Mouse (Mus musculus): ENCODE data around the gene Tbk1. TPM values are rescaled to one million over a fixed set of nuclear protein-coding genes. Genes with fewer than 3 reads are reported as not detected.

Gene Tbk1
- total RNA-seq, 2 experiments from 2014 or later: 44.3 to 53.2 TPM

- DNase-seq (ENCODE audit: low spot score in 2 of 2): peak in 1 of 2 experiments; percentile 54
Measured at GRCm38 (mm10) chr10:121504973-121505911, 81.3 kb downstream of the Tbk1 start.

GRCm38 (mm10) chr10:121501160-121501559, 85.4 kb downstream of the Tbk1 start:
- DNase-seq (ENCODE audit: low spot score in 2 of 2): no peak

GRCm38 (mm10) chr10:121500034-121500433, 86.6 kb downstream of the Tbk1 start:
- no peak for DNase-seq (ENCODE audit: low spot score in 2 of 2)

GRCm38 (mm10) chr10:121499063-121499462, 87.5 kb downstream of the Tbk1 start:
- no peak for DNase-seq (ENCODE audit: low spot score in 2 of 2)

- no peak for DNase-seq (ENCODE audit: low spot score in 2 of 2)
Measured at GRCm38 (mm10) chr10:121498481-121498904, 88.1 kb downstream of the Tbk1 start.

DNA sequence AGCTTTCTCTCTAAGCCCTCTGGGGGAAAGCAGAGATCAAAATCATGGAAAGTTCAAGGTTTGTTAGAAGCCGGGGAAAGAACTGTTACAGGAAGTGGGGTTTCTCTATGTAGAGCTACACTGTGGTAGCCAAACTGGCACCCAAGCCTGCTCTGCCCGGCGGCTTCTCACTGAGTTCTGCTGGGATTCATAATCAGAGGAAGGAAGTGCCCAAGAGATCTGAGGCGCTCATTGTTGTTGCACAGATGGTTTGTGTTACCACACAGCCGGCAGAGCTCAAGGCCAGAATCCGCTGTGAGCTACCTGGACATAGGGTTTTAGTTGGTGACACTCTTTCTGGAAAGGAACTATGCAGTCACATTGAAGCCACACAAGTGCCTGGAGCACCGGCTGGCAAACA, 88.6 kb downstream of the Tbk1 start:
- DNase-seq (ENCODE audit: low spot score in 2 of 2): no peak

DNA sequence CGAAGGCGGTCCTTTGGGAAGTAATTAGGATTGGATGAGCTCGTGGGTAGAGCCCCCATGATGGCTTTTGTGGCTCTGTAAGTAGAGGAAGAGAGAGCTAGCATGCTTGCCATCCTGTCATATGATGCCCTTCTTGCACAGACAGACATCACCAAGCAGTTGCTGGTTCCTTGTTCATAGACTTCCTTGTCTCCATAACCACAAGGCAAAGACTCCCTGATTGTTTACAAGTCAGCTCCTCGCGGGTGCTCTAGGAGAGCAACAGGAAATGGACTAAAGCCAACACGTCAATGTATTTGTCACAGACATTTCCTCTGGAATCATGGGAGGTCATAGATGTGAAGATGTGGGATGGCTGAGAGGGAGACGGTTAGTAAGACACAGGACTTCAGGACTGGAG, 90.0 kb downstream of the Tbk1 start:
- no peak for DNase-seq (ENCODE audit: low spot score in 2 of 2)

Small RNAs within 50 kb of the gene (microRNA-seq; reads per million reads assigned to microRNA genes)
- gene Gm24330: not detected

Other genes with a start within 250 kb of the Tbk1 start
- 1 to 10 TPM; 3.8 to 7.1 TPM for gene Tbc1d30, start 235.5 kb downstream of the Tbk1 start, total RNA-seq (2021)
- gene Gns, start 221.7 kb downstream of the Tbk1 start, total RNA-seq (2021): 100 to 1,000 TPM; 121 to 130 TPM
- gene Rassf3, start 110.4 kb downstream of the Tbk1 start, total RNA-seq (2021): 10 to 100 TPM; 37.6 to 44.5 TPM
- 10 to 100 TPM; 66.1 to 69.0 TPM for gene Xpot, start 39.5 kb upstream of the Tbk1 start, total RNA-seq (2021)
- under 1 TPM in 1 of 2 experiments, not detected in 1; 0.14 TPM for gene D930020B18Rik, start 54.8 kb upstream of the Tbk1 start, total RNA-seq (2021)
- 1 to 10 TPM; 9.7 TPM for gene BC048403, start 153.2 kb upstream of the Tbk1 start, total RNA-seq (2021)